Mouse (Mus musculus) frontal cortex, adult (tissue): ENCODE data around the gene Krt33b.

Experiments used
- ATAC-seq: cut with Nextera tagmentation; 2 replicates; pipeline ENCODE4 v1.9.2; 2017; ENCODE audit warnings: mild to moderate bottlenecking, moderate library complexity, mixed read lengths; ENCODE audit not compliant: low TSS enrichment

Krt33b gene

GRCm38 (mm10) chr11:100029768-100030167, at the start of gene Krt33b:
Krt33b (minus strand) TSS chr11:100029868.
- no peak for ATAC-seq

GRCm38 (mm10) chr11:100073873-100074272, 44.2 kb upstream of the Krt33b start:
- ATAC-seq: no peak

DNA sequence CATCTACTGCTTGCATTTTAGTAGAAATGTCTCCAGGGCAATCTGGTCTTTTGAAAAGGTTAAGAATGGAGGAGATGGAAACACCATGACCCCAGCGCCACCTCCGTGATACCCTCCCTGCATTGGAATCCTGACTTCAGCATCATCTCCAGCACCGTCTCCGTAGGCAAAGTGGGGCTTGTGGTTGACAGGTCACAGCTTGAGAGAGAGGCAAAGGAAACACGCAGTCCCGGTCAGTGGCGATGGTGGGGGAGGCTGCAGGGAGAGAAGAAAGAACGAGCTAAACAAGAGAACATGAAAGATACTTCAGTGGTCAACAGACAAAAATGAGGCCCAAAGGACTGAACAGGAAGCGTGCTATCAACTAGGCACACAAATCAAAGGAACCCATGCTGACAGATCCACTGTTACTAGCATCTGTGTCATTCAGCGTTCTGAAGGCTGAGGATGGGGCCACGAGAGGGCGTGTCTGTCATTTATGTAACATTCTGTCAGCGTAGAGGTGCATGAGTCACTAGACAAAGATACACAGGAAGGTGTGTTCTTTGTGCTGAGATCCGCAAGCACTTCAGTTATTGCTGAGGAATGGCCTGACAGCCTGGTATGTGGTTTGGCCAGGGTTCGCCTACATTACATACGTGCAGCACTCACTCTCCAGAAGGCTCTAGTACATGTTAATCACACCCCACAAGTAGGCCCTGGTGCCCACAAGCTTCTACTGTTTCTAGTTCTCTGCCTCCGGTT, 37.8 kb upstream of the Krt33b start:
- no peak for ATAC-seq

DNA sequence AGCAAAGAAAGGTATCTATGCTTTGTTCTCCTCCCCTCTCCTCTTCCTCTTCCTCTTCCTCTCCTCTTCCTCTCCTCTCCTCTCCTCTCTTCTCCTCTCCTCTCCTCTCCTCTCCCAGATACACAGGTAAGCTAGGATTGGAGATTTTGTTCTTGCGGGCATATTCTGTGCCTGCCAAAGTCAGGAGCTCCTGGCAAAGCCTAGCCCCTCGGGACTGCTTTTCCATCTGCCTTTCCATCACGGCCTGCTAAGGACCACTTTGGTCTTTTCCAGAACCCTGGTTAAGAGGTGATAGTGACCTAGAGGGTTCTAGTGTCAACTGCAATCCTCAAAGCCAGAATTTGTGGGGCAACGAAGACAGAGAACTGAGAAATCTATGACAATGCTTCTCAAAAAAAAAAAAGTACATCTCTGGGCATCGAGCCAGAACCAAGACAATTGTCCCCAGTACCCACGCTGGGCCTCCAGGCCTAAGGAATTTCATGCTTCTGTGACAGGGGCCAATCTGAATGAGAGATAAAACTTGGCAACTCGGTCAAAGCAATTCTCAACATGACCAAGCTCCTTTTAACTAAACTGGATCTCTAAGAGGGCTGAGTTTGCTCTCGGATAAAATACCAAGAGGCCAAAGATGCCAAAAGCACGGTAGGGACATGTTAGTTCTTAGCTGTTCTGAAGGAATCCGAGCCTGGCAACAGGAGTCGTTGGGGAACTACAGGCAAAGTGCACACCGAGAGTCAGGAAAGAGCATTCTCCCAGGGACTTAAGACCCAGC, 36.8 kb upstream of the Krt33b start:
- ATAC-seq: no peak

- no peak for ATAC-seq
Observed at GRCm38 (mm10) chr11:100058875-100059274, 29.2 kb upstream of the Krt33b start.

DNA sequence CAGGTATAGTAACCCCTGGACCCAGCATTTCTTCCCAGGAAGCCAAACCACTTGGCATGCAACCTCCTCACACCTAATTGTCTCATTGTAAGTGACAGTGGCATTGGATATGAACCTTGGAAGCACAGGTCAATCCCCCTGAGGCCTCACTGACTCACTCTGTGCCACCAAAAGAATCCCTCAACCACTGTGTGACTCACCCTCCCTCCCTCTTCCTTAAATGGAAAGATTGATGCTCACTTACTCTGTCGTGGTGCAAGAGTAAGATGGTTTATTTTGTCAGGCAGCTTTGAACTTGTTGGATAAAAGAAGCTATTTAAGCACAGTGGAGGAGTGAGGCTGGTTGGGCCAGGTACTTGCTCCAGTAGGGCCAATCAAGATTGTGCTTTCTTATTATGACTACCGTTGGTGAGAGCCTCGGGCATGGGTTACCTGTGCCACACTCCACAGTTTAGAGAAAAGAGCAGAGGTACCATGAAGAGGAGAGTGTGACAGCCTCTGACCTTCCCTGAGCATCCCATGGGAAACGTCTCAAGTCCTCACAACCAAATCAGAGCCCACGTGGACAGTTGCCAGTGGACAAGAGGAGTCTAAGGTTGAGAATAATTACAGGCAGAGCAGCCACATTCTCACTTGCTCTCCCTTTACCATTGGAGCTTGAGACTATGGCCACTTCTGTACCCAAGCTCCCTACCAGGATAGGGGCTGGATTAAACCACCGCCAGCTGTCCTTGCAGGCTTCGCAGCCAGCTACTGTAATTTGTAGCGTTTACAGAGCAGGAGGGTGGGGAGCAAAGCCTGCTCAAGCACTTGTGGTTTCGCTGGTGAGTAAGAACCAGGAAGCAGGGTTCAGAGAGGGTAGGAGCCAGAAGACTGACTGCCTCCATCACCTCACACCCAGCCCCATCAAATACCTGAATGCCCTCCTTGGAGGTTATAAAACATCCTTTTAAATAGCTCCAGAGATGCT, 26.3 kb upstream of the Krt33b start:
- ATAC-seq: no peak

DNA sequence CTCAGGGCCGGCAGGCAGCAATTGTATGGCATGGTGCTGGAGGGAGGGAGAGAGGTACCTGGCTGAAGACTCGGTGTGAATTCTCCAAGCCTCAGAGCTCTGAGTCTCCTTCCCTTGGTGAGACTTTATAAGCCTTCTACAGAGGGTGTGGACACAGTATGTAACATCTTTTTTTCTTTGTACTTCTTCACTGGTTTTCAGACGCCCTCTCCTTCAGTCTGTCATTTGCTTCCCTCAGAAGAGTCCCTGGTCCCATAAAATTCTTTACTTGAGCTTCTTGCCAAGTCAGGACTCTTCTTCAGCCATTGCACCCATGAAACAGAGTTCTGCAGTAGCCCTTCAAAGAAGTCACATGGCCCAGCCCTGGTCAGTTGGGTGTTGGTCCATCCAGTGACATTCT, 20.8 kb upstream of the Krt33b start, which contains the start of gene Krt31:
Gene Krt31, minus strand, starts transcription at position 101 of the 400 bp plus-strand sequence.
- no peak for ATAC-seq

DNA sequence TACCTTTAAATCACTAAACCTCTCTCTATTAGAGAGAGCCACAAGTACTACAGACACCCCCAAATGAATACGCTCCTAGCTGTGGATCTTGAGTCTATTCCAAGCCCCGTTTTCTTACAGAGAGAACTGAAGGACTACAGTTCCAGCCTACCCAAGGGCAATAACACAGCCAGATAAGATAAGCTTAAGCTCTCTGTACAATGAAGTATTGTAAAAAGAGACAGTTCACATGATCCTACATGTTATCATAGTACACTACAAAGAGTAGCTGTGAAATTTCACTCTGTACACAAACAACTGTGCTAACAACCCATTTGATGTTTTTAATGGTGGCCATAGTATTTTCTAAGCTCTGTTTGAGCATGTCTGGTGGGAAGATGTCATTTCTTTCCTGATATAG, 17.5 kb upstream of the Krt33b start:
- no peak for ATAC-seq

DNA sequence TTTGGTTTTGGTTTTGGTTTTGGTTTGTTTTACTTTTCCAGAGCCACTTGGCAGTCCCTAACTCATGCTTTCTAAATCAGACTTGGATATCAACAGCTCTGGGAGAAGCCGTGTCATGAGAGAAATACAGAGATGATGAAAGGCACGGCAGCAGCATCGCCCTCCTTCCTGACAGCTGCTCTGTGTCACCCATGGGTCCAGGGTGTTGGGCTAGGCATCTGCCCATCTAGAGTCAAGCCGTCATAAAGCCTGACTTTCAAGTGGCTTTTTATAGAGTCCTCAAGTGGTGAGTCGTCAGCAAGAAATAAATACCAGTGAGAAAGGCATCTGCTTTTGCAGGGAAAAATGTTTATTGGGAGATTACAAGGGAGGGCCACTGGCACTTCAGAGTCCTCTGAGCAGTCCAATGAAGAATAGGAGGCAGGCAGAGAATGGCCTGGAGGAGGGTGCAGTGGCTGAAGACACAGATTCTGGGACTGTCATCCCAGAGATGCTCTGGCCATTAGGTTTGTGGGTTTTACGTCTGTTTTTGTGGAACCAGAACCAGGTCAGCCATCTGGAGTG, 16.7 kb upstream of the Krt33b start:
- ATAC-seq: peak; percentile 65

- ATAC-seq: no peak
Observed at GRCm38 (mm10) chr11:100041454-100041853, 11.8 kb upstream of the Krt33b start, which contains the start of gene Krt34. Krt34 (minus strand) TSS chr11:100041554.

DNA sequence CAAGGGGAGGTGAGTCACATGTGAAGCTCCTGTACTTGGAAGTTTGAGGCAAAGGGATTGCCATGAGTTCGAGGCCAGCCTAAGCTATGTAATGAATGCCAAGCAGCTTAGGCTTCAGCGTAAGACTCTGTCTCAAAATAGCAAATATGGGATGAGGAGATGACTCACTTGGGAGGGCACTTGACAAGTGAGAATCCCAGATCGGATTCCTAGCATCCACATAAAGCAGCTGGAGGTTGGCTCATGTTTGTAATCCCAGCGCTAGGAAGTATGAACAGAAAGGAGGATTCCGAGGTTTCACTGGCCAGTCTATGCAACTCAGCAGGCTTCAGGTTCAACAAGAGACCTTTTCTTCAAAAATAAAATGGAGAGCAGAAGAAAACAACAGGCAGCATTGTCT, 8.2 kb downstream of the Krt33b start:
- peak; percentile 67; the same call in 1 of the 2 replicates for ATAC-seq

- ATAC-seq: no peak
Observed at GRCm38 (mm10) chr11:100019466-100019865, 10.2 kb downstream of the Krt33b start.

GRCm38 (mm10) chr11:100016112-100016511, 13.6 kb downstream of the Krt33b start, which contains the start of gene Krt33a:
Krt33a (minus strand) TSS chr11:100016212.
- no peak for ATAC-seq

DNA sequence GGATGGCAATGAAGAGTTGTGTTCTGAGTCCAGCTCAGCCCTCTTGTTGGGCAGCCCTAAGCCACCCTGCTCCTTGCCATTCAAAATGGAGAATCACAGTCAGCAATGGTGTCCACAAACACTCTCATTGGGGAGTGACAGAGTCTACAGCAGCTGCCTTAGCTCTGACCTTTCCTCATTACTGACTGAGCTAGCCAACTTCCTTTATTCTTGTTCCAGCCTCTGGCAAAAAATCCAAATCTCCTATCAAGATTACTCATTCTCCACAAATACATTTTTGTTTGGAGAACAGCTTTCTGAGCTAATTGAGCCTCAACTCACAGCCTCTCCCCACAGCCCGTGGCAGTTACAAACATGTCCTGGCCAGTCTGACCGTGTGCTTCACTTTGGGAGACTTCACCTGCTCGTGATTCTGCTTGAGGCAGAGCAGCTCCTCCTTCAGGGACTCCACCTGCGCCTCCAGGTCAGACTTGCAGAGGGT, 15.9 kb downstream of the Krt33b start:
- no peak for ATAC-seq

GRCm38 (mm10) chr11:100010682-100011081, 19.0 kb downstream of the Krt33b start:
- no peak for ATAC-seq

- peak; percentile 13; the same call in 1 of the 2 replicates for ATAC-seq
Observed at GRCm38 (mm10) chr11:100008336-100008735, 21.3 kb downstream of the Krt33b start.

- ATAC-seq: no peak
Observed at GRCm38 (mm10) chr11:100006624-100007023, 23.0 kb downstream of the Krt33b start.

DNA sequence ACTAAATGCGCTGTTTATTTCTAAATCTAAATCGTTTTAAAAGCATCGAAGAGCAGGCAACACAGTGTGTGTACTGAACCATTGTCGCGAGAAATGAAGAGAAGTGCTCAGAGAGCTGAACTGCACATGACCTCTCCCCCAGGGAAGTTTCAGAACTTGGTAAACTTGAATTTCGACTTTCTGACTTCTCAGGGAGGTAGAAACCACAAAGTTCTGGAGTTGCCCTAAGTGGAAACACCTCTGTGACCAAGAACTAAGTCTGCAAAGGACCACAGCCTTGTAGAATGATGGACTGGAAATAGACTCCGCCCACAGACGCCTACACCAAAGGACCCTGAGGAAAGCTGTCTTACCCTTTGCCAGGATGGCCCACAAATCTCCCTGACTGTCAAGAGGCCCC, 23.8 kb downstream of the Krt33b start:
- ATAC-seq: no peak

GRCm38 (mm10) chr11:100004846-100005245, 24.8 kb downstream of the Krt33b start:
- ATAC-seq: peak; percentile 57; the same call in 1 of the 2 replicates

DNA sequence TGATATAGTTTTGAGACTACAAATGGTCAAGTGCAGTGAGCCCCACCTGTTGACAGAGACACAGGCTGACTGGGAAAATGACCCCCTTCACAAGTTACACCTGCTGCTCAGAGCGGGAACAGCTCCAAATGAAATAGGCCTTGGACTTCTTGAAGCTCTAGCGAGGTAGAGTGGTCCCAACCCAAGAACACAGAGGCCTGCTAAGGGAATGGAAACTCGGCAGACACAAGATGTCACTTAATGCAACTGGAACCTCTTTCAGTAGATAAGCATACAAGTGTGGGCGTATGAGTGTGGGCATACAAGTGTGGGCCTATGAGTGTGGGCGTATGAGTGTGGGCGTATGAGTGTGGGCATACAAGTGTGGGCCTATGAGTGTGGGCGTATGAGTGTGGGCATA, 30.6 kb downstream of the Krt33b start:
- no peak for ATAC-seq

DNA sequence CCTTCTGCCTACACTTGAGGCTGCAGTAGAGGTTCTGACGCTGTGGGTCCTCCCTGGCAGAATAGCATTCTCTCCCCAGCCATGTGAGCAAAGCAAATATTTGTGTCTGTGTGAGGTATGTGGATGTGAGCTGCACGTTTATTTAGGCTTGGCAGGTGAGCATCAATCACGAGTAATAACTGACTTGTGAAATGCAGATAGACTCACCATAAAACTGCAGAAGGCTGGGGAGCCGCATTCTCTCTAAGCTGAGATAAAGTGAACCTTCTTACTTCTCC, 35.3 kb downstream of the Krt33b start:
- ATAC-seq: no peak
